Mouse (Mus musculus): Measurements from ENCODE around the gene Kcnn1. TPM values are rescaled to one million over a fixed set of nuclear protein-coding genes. Genes with fewer than 3 reads are reported as not detected.

The Kcnn1 gene
- polyA plus RNA-seq, 1 experiment from 2014 or later = 0.72 TPM

GRCm38 (mm10) chr8:70903582-70903981 is 40.5 kb upstream of the Kcnn1 start:
- ATAC-seq (ENCODE audit: insufficient read depth) (no peak), DNase-seq (no peak)
- Histone ChIP-seq H3K9me3 (ENCODE audit: low read depth, low read length) (no peaks in the 10 kb centered on the region), H3K36me3 (ENCODE audit: insufficient read depth) (no peaks in the 10 kb centered on the region), H3K4me1 (ENCODE audit: insufficient read depth) (peaks cover 15% of the 10 kb centered on the region), H3K9ac (no peak overlapping the region), H3K27ac (ENCODE audit: low read depth) (no peak overlapping the region), H3K4me3 (ENCODE audit: low read depth, low read length) (no peak overlapping the region), H3K27me3 (ENCODE audit: insufficient read depth, low read length) (peaks cover 3% of the 10 kb centered on the region; the same call in 1 of the 2 replicates), H3K4me2 (no peak overlapping the region)
- TF ChIP-seq CTCF (IDR thresholded peaks at IDR 0.05; ENCODE audit: low read depth) = no peak

- no peak overlapping the region for H3K9ac ChIP-seq
- H3K27ac ChIP-seq (ENCODE audit: low read depth) = no peak overlapping the region
- ATAC-seq (ENCODE audit: insufficient read depth) = no peak
- peaks cover 3% of the 10 kb centered on the region; the same call in 1 of the 2 replicates for H3K27me3 ChIP-seq (ENCODE audit: insufficient read depth, low read length)
- no peak for DNase-seq
- no peaks in the 10 kb centered on the region for H3K9me3 ChIP-seq (ENCODE audit: low read depth, low read length)
- 36% methylated on average over 3 of the region's 4 CpGs for WGBS
- no peak overlapping the region for H3K4me2 ChIP-seq
- no peak overlapping the region for H3K4me3 ChIP-seq (ENCODE audit: low read depth, low read length)
- no peak for TF ChIP-seq CTCF (IDR thresholded peaks at IDR 0.05; ENCODE audit: low read depth)
- H3K4me1 ChIP-seq (ENCODE audit: insufficient read depth) = peaks cover 15% of the 10 kb centered on the region
- H3K36me3 ChIP-seq (ENCODE audit: insufficient read depth) = no peaks in the 10 kb centered on the region
These were observed 40.1 kb upstream of the Kcnn1 start for GRCm38 (mm10) chr8:70903112-70903511.

GRCm38 (mm10) chr8:70902211-70902610 is 39.2 kb upstream of the Kcnn1 start:
- Histone ChIP-seq H3K9me3 (ENCODE audit: low read depth, low read length) (no peaks in the 10 kb centered on the region), H3K4me2 (no peak overlapping the region), H3K4me3 (ENCODE audit: low read depth, low read length) (no peak overlapping the region), H3K27me3 (ENCODE audit: insufficient read depth, low read length) (peaks cover 3% of the 10 kb centered on the region; the same call in 1 of the 2 replicates), H3K36me3 (ENCODE audit: insufficient read depth) (no peaks in the 10 kb centered on the region), H3K9ac (no peak overlapping the region), H3K27ac (ENCODE audit: low read depth) (no peak overlapping the region), H3K4me1 (ENCODE audit: insufficient read depth) (peaks cover 14% of the 10 kb centered on the region)
- TF ChIP-seq CTCF (IDR thresholded peaks at IDR 0.05; ENCODE audit: low read depth) = no peak
- ATAC-seq (ENCODE audit: insufficient read depth) (no peak), DNase-seq (peak; percentile 17)
- WGBS = 30% methylated on average over 5 of the region's 5 CpGs

- H3K36me3 ChIP-seq (ENCODE audit: insufficient read depth) = peaks cover 6% of the 10 kb centered on the region; the same call in 1 of the 2 replicates
These were observed 37.9 kb upstream of the Kcnn1 start for GRCm38 (mm10) chr8:70900872-70901387.

GRCm38 (mm10) chr8:70899226-70899625 is 36.2 kb upstream of the Kcnn1 start:
- ATAC-seq (ENCODE audit: insufficient read depth) (no peak), DNase-seq (no peak)
- no peak overlapping the region for H3K4me2 ChIP-seq
- H3K4me3 ChIP-seq (ENCODE audit: low read depth, low read length) = no peak overlapping the region
- H3K27ac ChIP-seq (ENCODE audit: low read depth) = no peak overlapping the region
- H3K9me3 ChIP-seq (ENCODE audit: low read depth, low read length) = no peaks in the 10 kb centered on the region
- H3K36me3 ChIP-seq (ENCODE audit: insufficient read depth) = peaks cover 23% of the 10 kb centered on the region
- no peaks in the 10 kb centered on the region for H3K4me1 ChIP-seq (ENCODE audit: insufficient read depth)
- peaks cover 3% of the 10 kb centered on the region; the same call in 1 of the 2 replicates for H3K27me3 ChIP-seq (ENCODE audit: insufficient read depth, low read length)
- no peak for TF ChIP-seq CTCF (IDR thresholded peaks at IDR 0.05; ENCODE audit: low read depth)
- 70% methylated on average over 2 of the region's 2 CpGs for WGBS
- no peak overlapping the region for H3K9ac ChIP-seq

More at GRCm38 (mm10) chr8:70900872-70901387, 37.9 kb upstream of the Kcnn1 start:
- WGBS = 67% methylated on average over 2 of the region's 2 CpGs
- ATAC-seq (ENCODE audit: insufficient read depth) = no peak
- TF ChIP-seq CTCF (IDR thresholded peaks at IDR 0.05; ENCODE audit: low read depth) = no peak
- H3K9me3 ChIP-seq (ENCODE audit: low read depth, low read length) = no peaks in the 10 kb centered on the region
- H3K9ac ChIP-seq = no peak overlapping the region
- no peak overlapping the region for H3K4me3 ChIP-seq (ENCODE audit: low read depth, low read length)
- no peak overlapping the region for H3K4me2 ChIP-seq
- H3K27ac ChIP-seq (ENCODE audit: low read depth) = no peak overlapping the region
- H3K27me3 ChIP-seq (ENCODE audit: insufficient read depth, low read length) = peaks cover 3% of the 10 kb centered on the region; the same call in 1 of the 2 replicates
- DNase-seq = no peak
- peaks cover 7% of the 10 kb centered on the region; the same call in 1 of the 2 replicates for H3K4me1 ChIP-seq (ENCODE audit: insufficient read depth)

GRCm38 (mm10) chr8:70898661-70899198 is 35.7 kb upstream of the Kcnn1 start:
- no peak overlapping the region for H3K27ac ChIP-seq (ENCODE audit: low read depth)

GRCm38 (mm10) chr8:70897681-70898413 is 34.8 kb upstream of the Kcnn1 start:
- peak; percentile 96 for DNase-seq
- under 1% methylated on average over 20 of the region's 20 CpGs for WGBS
- peak overlapping the region; percentile 80 for H3K4me2 ChIP-seq
- H3K27ac ChIP-seq (ENCODE audit: low read depth) = peak overlapping the region; percentile 87
- no peaks in the 10 kb centered on the region for H3K4me1 ChIP-seq (ENCODE audit: insufficient read depth)
- H3K36me3 ChIP-seq (ENCODE audit: insufficient read depth) = peaks cover 32% of the 10 kb centered on the region
- peak; percentile 44 for ATAC-seq (ENCODE audit: insufficient read depth)
- H3K4me3 ChIP-seq (ENCODE audit: low read depth, low read length) = peak overlapping the region; percentile 83
- TF ChIP-seq CTCF (IDR thresholded peaks at IDR 0.05; ENCODE audit: low read depth) = peak; percentile 97
- no peaks in the 10 kb centered on the region for H3K9me3 ChIP-seq (ENCODE audit: low read depth, low read length)
- H3K27me3 ChIP-seq (ENCODE audit: insufficient read depth, low read length) = peaks cover 12% of the 10 kb centered on the region
- peak overlapping the region; percentile 69 for H3K9ac ChIP-seq

More at GRCm38 (mm10) chr8:70898661-70899198, 35.7 kb upstream of the Kcnn1 start:
- H3K36me3 ChIP-seq (ENCODE audit: insufficient read depth) = peaks cover 28% of the 10 kb centered on the region
- WGBS = 36% methylated on average over 2 of the region's 2 CpGs
- H3K4me2 ChIP-seq = peak overlapping the region; percentile 80; the same call in 1 of the 2 replicates
- DNase-seq (no peak), ATAC-seq (ENCODE audit: insufficient read depth) (no peak)
- H3K4me1 ChIP-seq (ENCODE audit: insufficient read depth) = no peaks in the 10 kb centered on the region
- 0 out of 2 replicates have a peak overlapping the region, but pooled peaks have one; percentile 69 for H3K9ac ChIP-seq
- H3K4me3 ChIP-seq (ENCODE audit: low read depth, low read length) = 0 out of 2 replicates have a peak overlapping the region, but pooled peaks have one; percentile 83
- H3K27me3 ChIP-seq (ENCODE audit: insufficient read depth, low read length) = peaks cover 4% of the 10 kb centered on the region; the same call in 1 of the 2 replicates
- no peak for TF ChIP-seq CTCF (IDR thresholded peaks at IDR 0.05; ENCODE audit: low read depth)
- H3K9me3 ChIP-seq (ENCODE audit: low read depth, low read length) = no peaks in the 10 kb centered on the region

Data from lung, embryonic 14.5 days (tissue).